Mouse (Mus musculus) embryonic facial prominence, embryonic 11.5 days (tissue): ENCODE results near the gene Exog. TPM values are rescaled to one million over a fixed set of nuclear protein-coding genes. Genes with fewer than 3 reads are reported as not detected.
A peak's percentile ranks its signal among the peaks of the same experiment; 100 is the strongest.

Experiments
- ATAC-seq: fragments of 200-750 bp; cut with Nextera tagmentation; replicated peaks from 2 replicates; pipeline ENCODE4 v1.8.0; 2017; ENCODE audit warnings: low read depth; ENCODE audit not compliant: insufficient number of reproducible peaks, low FRiP score, low TSS enrichment
- DNase-seq: peaks from one replicate; pipeline ENCODE4 v3.0.0-alpha.2; 2015; ENCODE audit warnings: low spot score
- H3K27ac ChIP-seq: fragments of 300-500 bp; sonication (generic); replicated peaks from 2 replicates; pipeline ENCODE4 v1.5.1; 2014; ENCODE audit warnings: mild to moderate bottlenecking, low read depth, low read length, control low read depth
- H3K27me3 ChIP-seq: fragments of 300-500 bp; sonication (generic); 2 replicates; pipeline ENCODE4 v1.6.1; 2014; ENCODE audit warnings: mild to moderate bottlenecking, low read length, moderate library complexity, mixed read lengths; ENCODE audit not compliant: control insufficient read depth, insufficient read depth
- H3K36me3 ChIP-seq: fragments of 300-500 bp; sonication (generic); replicated peaks from 2 replicates; pipeline ENCODE4 v1.6.1; 2014; ENCODE audit warnings: low read depth, mild to moderate bottlenecking, low read length, moderate library complexity, mixed read lengths; ENCODE audit not compliant: control insufficient read depth, insufficient read depth
- H3K4me1 ChIP-seq: fragments of 300-500 bp; sonication (generic); 2 replicates; pipeline ENCODE4 v1.6.1; 2014; ENCODE audit warnings: low read length, mixed read lengths; ENCODE audit not compliant: control insufficient read depth, insufficient read depth
- H3K4me2 ChIP-seq: fragments of 300-500 bp; sonication (generic); 2 replicates; pipeline ENCODE4 v1.6.1; 2014; ENCODE audit warnings: low read depth, mild to moderate bottlenecking, control low read depth, low read length, moderate library complexity
- H3K4me3 ChIP-seq: fragments of 300-500 bp; sonication (generic); 2 replicates; pipeline ENCODE4 v1.5.1; 2014; ENCODE audit warnings: low read depth, low read length, control low read depth
- H3K9ac ChIP-seq: fragments of 300-500 bp; sonication (generic); replicated peaks from 2 replicates; pipeline ENCODE4 v1.6.1; 2014; ENCODE audit warnings: mild to moderate bottlenecking, control low read depth, low read length
- H3K9me3 ChIP-seq: fragments of 300-500 bp; sonication (generic); replicated peaks from 2 replicates; pipeline ENCODE4 v1.6.1; 2016; ENCODE audit warnings: mild to moderate bottlenecking, low read length, inconsistent platforms, mixed read lengths; ENCODE audit not compliant: control insufficient read depth
- WGBS: fragments of 180-500 bp; shearing (Covaris S2); extraction: QIAGEN DNeasy Blood & Tissue Kit; methylation state at CpG from one replicate; pipeline ENCODE4 v1.1.7; 2014; 5-methylcytosine and 5-hydroxymethylcytosine counted together
- polyA plus RNA-seq: library from polyadenylated mRNA; unstranded; fragments of >200 nt; fragmentation: Nextera tagmentation; extraction: Ambion mirVana; gene quantifications from 2 replicates; pipeline ENCODE4 v1.2.1, GENCODE M21; 2014

The Exog gene
- polyA plus RNA-seq, 1 experiment from 2014 or later = 50.7 TPM

GRCm38 (mm10) chr9:119465056-119465455 is 20.3 kb downstream of the Exog start:
- Histone ChIP-seq H3K4me1 (no peaks in the 10 kb centered on the region), H3K36me3 (peaks cover 8% of the 10 kb centered on the region)

GRCm38 (mm10) chr9:119465595-119465994 is 20.9 kb downstream of the Exog start:
- H3K9ac ChIP-seq = no peak overlapping the region
- no peaks in the 10 kb centered on the region for H3K9me3 ChIP-seq
- peaks cover 8% of the 10 kb centered on the region for H3K36me3 ChIP-seq
- DNase-seq (peak; percentile 19), ATAC-seq (no peak)
- no peak overlapping the region for H3K27ac ChIP-seq
- no peak overlapping the region for H3K4me2 ChIP-seq
- WGBS = 80% methylated on average over 7 of the region's 7 CpGs
- no peaks in the 10 kb centered on the region for H3K4me1 ChIP-seq
- no peak overlapping the region for H3K4me3 ChIP-seq
- no peaks in the 10 kb centered on the region for H3K27me3 ChIP-seq

More at GRCm38 (mm10) chr9:119465056-119465455, 20.3 kb downstream of the Exog start:
- no peak overlapping the region for H3K4me3 ChIP-seq
- ATAC-seq = no peak
- no peak overlapping the region for H3K27ac ChIP-seq
- H3K27me3 ChIP-seq = no peaks in the 10 kb centered on the region
- no peak for DNase-seq
- H3K9ac ChIP-seq = no peak overlapping the region
- H3K4me2 ChIP-seq = no peak overlapping the region
- 84% methylated on average over 6 of the region's 6 CpGs for WGBS
- H3K9me3 ChIP-seq = no peaks in the 10 kb centered on the region

- Histone ChIP-seq H3K9ac (no peak overlapping the region), H3K36me3 (peaks cover 1% of the 10 kb centered on the region; the same call in 1 of the 2 replicates), H3K27me3 (no peaks in the 10 kb centered on the region), H3K4me3 (no peak overlapping the region), H3K4me1 (no peaks in the 10 kb centered on the region), H3K27ac (no peak overlapping the region), H3K4me2 (no peak overlapping the region), H3K9me3 (no peaks in the 10 kb centered on the region)
- DNase-seq (no peak), ATAC-seq (0 out of 2 replicates have a peak, but pooled peaks have one; percentile 45)
- WGBS = 83% methylated on average over 8 of the region's 8 CpGs
Measured at GRCm38 (mm10) chr9:119469691-119470353, 25.1 kb downstream of the Exog start.

- no peak for DNase-seq
- WGBS = 76% methylated on average over 11 of the region's 11 CpGs
- no peak overlapping the region for H3K27ac ChIP-seq
- H3K9ac ChIP-seq = no peak overlapping the region
- no peak overlapping the region for H3K4me2 ChIP-seq
- no peaks in the 10 kb centered on the region for H3K4me1 ChIP-seq
- no peak overlapping the region for H3K4me3 ChIP-seq
- no peak for ATAC-seq
- no peaks in the 10 kb centered on the region for H3K9me3 ChIP-seq
- H3K36me3 ChIP-seq = no peaks in the 10 kb centered on the region
- no peaks in the 10 kb centered on the region for H3K27me3 ChIP-seq
Measured at GRCm38 (mm10) chr9:119472412-119472918, 27.7 kb downstream of the Exog start.

- WGBS = 86% methylated on average over 1 of the region's 1 CpGs
- Histone ChIP-seq H3K27me3 (no peaks in the 10 kb centered on the region), H3K9me3 (no peaks in the 10 kb centered on the region), H3K27ac (no peak overlapping the region), H3K9ac (no peak overlapping the region), H3K4me3 (no peak overlapping the region), H3K4me1 (no peaks in the 10 kb centered on the region), H3K4me2 (no peak overlapping the region), H3K36me3 (no peaks in the 10 kb centered on the region)
- ATAC-seq = no peak
- DNase-seq = no peak
Measured at GRCm38 (mm10) chr9:119473011-119473410, 28.3 kb downstream of the Exog start.

GRCm38 (mm10) chr9:119473608-119474164 is 28.9 kb downstream of the Exog start:
- H3K36me3 ChIP-seq = no peaks in the 10 kb centered on the region
- H3K9ac ChIP-seq = no peak overlapping the region; the same call in 1 of the 2 replicates
- H3K4me1 ChIP-seq = no peaks in the 10 kb centered on the region
- H3K4me2 ChIP-seq = no peak overlapping the region
- ATAC-seq (no peak), DNase-seq (no peak)
- 86% methylated on average over 9 of the region's 9 CpGs for WGBS
- H3K27ac ChIP-seq = no peak overlapping the region
- no peaks in the 10 kb centered on the region for H3K27me3 ChIP-seq
- H3K4me3 ChIP-seq = no peak overlapping the region
- no peaks in the 10 kb centered on the region for H3K9me3 ChIP-seq

GRCm38 (mm10) chr9:119474717-119475611 is 30.2 kb downstream of the Exog start:
- Histone ChIP-seq H3K27ac (no peak overlapping the region), H3K4me1 (no peaks in the 10 kb centered on the region), H3K27me3 (no peaks in the 10 kb centered on the region), H3K9me3 (no peaks in the 10 kb centered on the region), H3K9ac (no peak overlapping the region), H3K36me3 (no peaks in the 10 kb centered on the region), H3K4me3 (no peak overlapping the region), H3K4me2 (no peak overlapping the region)
- DNase-seq (no peak), ATAC-seq (no peak)
- WGBS = 58% methylated on average over 15 of the region's 15 CpGs
